ENCODE assay signal across 8 mouse cellular contexts in genomic region chr2:170129923-170130779, GRCm38 (mm10). TPM values are rescaled to one million over a fixed set of nuclear protein-coding genes. Genes with fewer than 3 reads are reported as not detected.
DNase-seq lines count a peak whose midpoint lies in the region; ATAC-seq lines count a peak whose summit lies in the region.

No protein-coding gene starts in this region.

- H3K4me2 ChIP-seq in liver, embryonic 12.5 days, result peak overlapping the region; percentile 98

- peak overlapping the region; percentile 96 for H3K27ac ChIP-seq in liver, embryonic 12.5 days

- DNase-seq in ovary, postnatal 14 days (ENCODE audit: low spot score), result peak; percentile 22
- DNase-seq in ovary, adult 18-20 months (ENCODE audit: low spot score), result no peak
- peak; percentile 50 for DNase-seq in embryo, embryonic 11.5 days (ENCODE audit: low read depth, low spot score)
- peak; percentile 42 to 50 for DNase-seq in heart, postnatal 14 days
- peak; percentile 31 for DNase-seq in splenic B cell, adult 2 months (ENCODE audit: low read depth, low spot score)
- DNase-seq in c-Kit-positive CD71-positive TER-119-positive erythroid progenitor cells, embryonic 14.5 days (ENCODE audit: low spot score), result no peak

- ATAC-seq in liver, embryonic 12.5 days, result peak; percentile 17; the same call in 1 of the 2 replicates
- no peak for ATAC-seq in frontal cortex, adult (ENCODE audit: low TSS enrichment)

- peak overlapping the region; percentile 99 for H3K9ac ChIP-seq in liver, embryonic 12.5 days

- H3K36me3 ChIP-seq in liver, embryonic 12.5 days, result peaks cover 6% of the 10 kb centered on the region; the same call in 1 of the 2 replicates
- H3K36me3 ChIP-seq in splenic B cell, adult 2 months (ENCODE audit: control insufficient read depth, insufficient read depth, low read length, poor library complexity, severe bottlenecking), result no peaks in the 10 kb centered on the region

- H3K4me1 ChIP-seq in liver, embryonic 12.5 days, result peaks cover 84% of the 10 kb centered on the region

- WGBS in liver, embryonic 12.5 days (ENCODE audit: insufficient replicate concordance), result under 1% methylated on average over 46 of the region's 48 CpGs

- H3K27me3 ChIP-seq in liver, embryonic 12.5 days (replicated peaks), result no peaks in the 10 kb centered on the region
- H3K27me3 ChIP-seq in splenic B cell, adult 2 months (ENCODE audit: control insufficient read depth, insufficient read depth, low read length, poor library complexity, severe bottlenecking), result no peaks in the 10 kb centered on the region

- peak overlapping the region; percentile 100 for H3K4me3 ChIP-seq in liver, embryonic 12.5 days

- intact Hi-C loops in heart, postnatal 14 days (cut with DNase I), result loop anchor here (5.0 kb wide), 1 partner anchor 77 kb away; no protein-coding TSS in a partner anchor

- H3K9me3 ChIP-seq in liver, embryonic 12.5 days (replicated peaks), result no peaks in the 10 kb centered on the region

RNA-seq across cellular contexts. Expression of gene Zfp217, which starts 17.8 kb away (rescaled TPM):
- total RNA-seq in heart, postnatal 14 days (2021), result 10 to 100 TPM; 14.3 to 17.1 TPM
- polyA plus RNA-seq in liver, embryonic 12.5 days (2016; fragmentation: Nextera tagmentation; extraction: Ambion mirVana), result 3.8 and 4.5 TPM in 2 replicates

Comparison
In these comparisons a context has a peak if more than half of its experiments do, and no peak if none do; other contexts are left out.
1. DNase-seq: peak in ovary, postnatal 14 days (single experiment), embryo, embryonic 11.5 days (single experiment), heart, postnatal 14 days (2 of 2) and splenic B cell, adult 2 months (single experiment); none in ovary, adult 18-20 months (single experiment) and c-Kit-positive CD71-positive TER-119-positive erythroid progenitor cells, embryonic 14.5 days (single experiment).